Mouse (Mus musculus) CH12.LX (cell line): Measurements from ENCODE around the gene Fkbp15.

Experiments
- CTCF ChIP-seq, 2 experiments: IDR thresholded peaks in 1 of 2; conservative IDR thresholded peaks in 1 of 2; 2 replicates each; pipeline ENCODE4 v1.5.1; 2011 to 2012; ENCODE audit warnings: low read depth in 2 of 2, low read length in 2 of 2, improper control_type of control experiment in 1 of 2, inconsistent platforms in 1 of 2, mild to moderate bottlenecking in 1 of 2, moderate library complexity in 1 of 2
- EP300 ChIP-seq: IDR thresholded peaks from 2 replicates; pipeline ENCODE4 v1.6.1; 2011; ENCODE audit warnings: low read length, improper control_type of control experiment
- HCFC1 ChIP-seq: IDR thresholded peaks from 2 replicates; pipeline ENCODE4 v1.6.1; 2012; ENCODE audit warnings: low read depth, mild to moderate bottlenecking, inconsistent platforms, low read length, improper control_type of control experiment
- MAZ ChIP-seq: IDR thresholded peaks from 2 replicates; pipeline ENCODE4 v1.6.1; 2012; ENCODE audit warnings: low read depth, mild to moderate bottlenecking, inconsistent platforms, low read length, improper control_type of control experiment, moderate library complexity
- POLR2A ChIP-seq: IDR thresholded peaks from 2 replicates; pipeline ENCODE4 v1.6.1; 2011; ENCODE audit warnings: low read depth, mild to moderate bottlenecking, improper control_type of control experiment, low read length
- ZKSCAN1 ChIP-seq: IDR thresholded peaks from 2 replicates; pipeline ENCODE4 v1.6.1; 2012; ENCODE audit warnings: low read depth, inconsistent platforms, low read length, improper control_type of control experiment, borderline replicate concordance
- ZMIZ1 ChIP-seq: IDR thresholded peaks from 2 replicates; pipeline ENCODE4 v1.6.1; 2012; ENCODE audit warnings: low read depth, mild to moderate bottlenecking, inconsistent platforms, low read length, improper control_type of control experiment

GRCm38 (mm10) chr4:62389592-62390512, 29.5 kb upstream of the Fkbp15 start:
- TF ChIP-seq POLR2A: no peak
- TF ChIP-seq ZKSCAN1: no peak
- TF ChIP-seq MAZ: no peak
- no peak for TF ChIP-seq ZMIZ1
- TF ChIP-seq CTCF (conservative IDR thresholded peaks at IDR 0.05 in 1 of 2, IDR thresholded peaks at IDR 0.05 in 1 of 2; ENCODE audit: low read depth in 2 of 2, low read length in 2 of 2): no peak
- TF ChIP-seq EP300: no peak
- no peak for TF ChIP-seq HCFC1
